Mouse (Mus musculus) hindbrain, embryonic 15.5 days (tissue): ENCODE data around the gene Iqschfp. TPM values are rescaled to one million over a fixed set of nuclear protein-coding genes. Genes with fewer than 3 reads are reported as not detected.

Experiments used
- ATAC-seq: fragments of 200-750 bp; cut with Nextera tagmentation; 2 replicates; pipeline ENCODE4 v1.8.0; 2017; ENCODE audit warnings: low read depth, moderate number of reproducible peaks, moderate TSS enrichment; ENCODE audit not compliant: low FRiP score
- H3K27ac ChIP-seq: fragments of 300-500 bp; sonication (generic); replicated peaks from 2 replicates; pipeline ENCODE4 v1.5.1; 2015; ENCODE audit warnings: mild to moderate bottlenecking, inconsistent platforms
- H3K27me3 ChIP-seq: fragments of 300-500 bp; sonication (generic); 2 replicates; pipeline ENCODE4 v1.6.1; 2015; ENCODE audit warnings: control low read depth, inconsistent platforms
- H3K36me3 ChIP-seq: fragments of 300-500 bp; sonication (generic); 2 replicates; pipeline ENCODE4 v1.6.1; 2015; ENCODE audit warnings: control low read depth, inconsistent platforms
- H3K4me1 ChIP-seq: fragments of 300-500 bp; sonication (generic); replicated peaks from 2 replicates; pipeline ENCODE4 v1.6.1; 2015; ENCODE audit warnings: control low read depth, inconsistent platforms
- H3K4me2 ChIP-seq: fragments of 300-500 bp; sonication (generic); 2 replicates; pipeline ENCODE4 v1.6.1; 2015; ENCODE audit warnings: moderate library complexity, mild to moderate bottlenecking, inconsistent platforms
- H3K4me3 ChIP-seq: fragments of 300-500 bp; sonication (generic); 2 replicates; pipeline ENCODE4 v1.5.1; 2015; ENCODE audit warnings: mild to moderate bottlenecking, inconsistent platforms
- H3K9ac ChIP-seq: fragments of 300-500 bp; sonication (generic); 2 replicates; pipeline ENCODE4 v1.6.1; 2015; ENCODE audit warnings: inconsistent platforms
- H3K9me3 ChIP-seq: fragments of 300-500 bp; sonication (generic); 2 replicates; pipeline ENCODE4 v1.6.1; 2016; ENCODE audit warnings: control low read depth, inconsistent platforms
- WGBS: fragments of 180-500 bp; shearing (Covaris S2); methylation state at CpG from one replicate; pipeline ENCODE4 v1.1.7; 2015; 5-methylcytosine and 5-hydroxymethylcytosine counted together
- polyA plus RNA-seq: library from polyadenylated mRNA; unstranded; fragments of >200 nt; fragmentation: Nextera tagmentation; extraction: Ambion mirVana; gene quantifications from 2 replicates; pipeline ENCODE4 v1.2.1, GENCODE M21; 2015

Iqschfp gene
- polyA plus RNA-seq, 1 experiment from 2014 or later: 7.3 TPM

- Histone ChIP-seq H3K9ac (no peak overlapping the region), H3K27ac (no peak overlapping the region), H3K9me3 (no peaks in the 10 kb centered on the region), H3K4me2 (no peak overlapping the region), H3K27me3 (no peaks in the 10 kb centered on the region), H3K4me3 (no peak overlapping the region), H3K36me3 (no peaks in the 10 kb centered on the region), H3K4me1 (0 out of 2 replicates have a peak, but pooled peaks cover 5% of the 10 kb centered on the region)
- WGBS: 85% methylated on average over 4 of the region's 4 CpGs
- ATAC-seq: no peak
Measured at GRCm38 (mm10) chr3:68531908-68532307, 639.9 kb downstream of the Iqschfp start.

DNA sequence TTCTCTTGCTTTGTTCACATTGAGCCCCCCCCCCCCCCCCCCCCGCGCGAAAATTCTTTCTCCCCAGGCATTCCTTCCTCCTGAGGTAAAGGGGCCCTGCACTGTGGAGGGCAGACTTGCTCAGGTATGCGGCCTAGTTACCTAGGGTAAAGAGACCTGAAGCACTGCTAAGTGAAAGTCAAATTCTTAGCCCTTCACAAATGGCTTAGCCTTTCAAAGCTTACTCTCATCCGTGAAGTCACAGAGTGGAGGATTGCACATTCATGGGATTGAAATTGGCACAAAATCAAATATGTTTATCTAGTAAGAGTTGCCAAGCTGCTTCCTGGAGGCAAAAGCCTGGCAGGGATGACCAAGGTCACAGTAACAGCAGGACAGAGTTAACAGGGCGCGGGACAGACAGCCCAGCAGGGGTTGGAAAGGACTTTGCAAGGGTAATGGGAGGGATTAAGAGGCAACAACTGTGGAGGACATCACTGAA, 642.6 kb downstream of the Iqschfp start:
- no peaks in the 10 kb centered on the region for H3K36me3 ChIP-seq

GRCm38 (mm10) chr3:68535160-68535728, 643.2 kb downstream of the Iqschfp start:
- Histone ChIP-seq H3K4me3 (no peak overlapping the region), H3K4me1 (no peaks in the 10 kb centered on the region), H3K27ac (no peak overlapping the region), H3K9me3 (no peaks in the 10 kb centered on the region), H3K9ac (no peak overlapping the region), H3K4me2 (no peak overlapping the region), H3K27me3 (no peaks in the 10 kb centered on the region), H3K36me3 (no peaks in the 10 kb centered on the region)
- WGBS: 68% methylated on average over 7 of the region's 7 CpGs
- no peak for ATAC-seq

More for the DNA sequence above, 642.6 kb downstream of the Iqschfp start:
- Histone ChIP-seq H3K4me2 (no peak overlapping the region), H3K27me3 (no peaks in the 10 kb centered on the region), H3K27ac (no peak overlapping the region), H3K4me3 (no peak overlapping the region), H3K9me3 (no peaks in the 10 kb centered on the region), H3K9ac (no peak overlapping the region), H3K4me1 (no peaks in the 10 kb centered on the region)
- 30% methylated on average over 4 of the region's 7 CpGs for WGBS
- peak; percentile 61; the same call in 1 of the 2 replicates for ATAC-seq

- Histone ChIP-seq H3K9ac (no peak overlapping the region), H3K4me2 (no peak overlapping the region), H3K4me1 (no peaks in the 10 kb centered on the region), H3K27ac (no peak overlapping the region), H3K9me3 (no peaks in the 10 kb centered on the region), H3K36me3 (no peaks in the 10 kb centered on the region), H3K4me3 (no peak overlapping the region), H3K27me3 (no peaks in the 10 kb centered on the region)
- WGBS: 50% methylated on average over 3 of the region's 3 CpGs
- no peak for ATAC-seq
Measured at GRCm38 (mm10) chr3:68536071-68536470, 644.0 kb downstream of the Iqschfp start.

GRCm38 (mm10) chr3:68541688-68542087, 649.7 kb downstream of the Iqschfp start:
- 90% methylated on average over 8 of the region's 8 CpGs for WGBS
- H3K4me3 ChIP-seq: no peak overlapping the region
- H3K4me1 ChIP-seq: peaks cover 12% of the 10 kb centered on the region
- no peak overlapping the region for H3K9ac ChIP-seq
- ATAC-seq: no peak
- no peaks in the 10 kb centered on the region for H3K9me3 ChIP-seq
- H3K27me3 ChIP-seq: no peaks in the 10 kb centered on the region
- H3K36me3 ChIP-seq: no peaks in the 10 kb centered on the region
- H3K27ac ChIP-seq: no peak overlapping the region
- H3K4me2 ChIP-seq: no peak overlapping the region

DNA sequence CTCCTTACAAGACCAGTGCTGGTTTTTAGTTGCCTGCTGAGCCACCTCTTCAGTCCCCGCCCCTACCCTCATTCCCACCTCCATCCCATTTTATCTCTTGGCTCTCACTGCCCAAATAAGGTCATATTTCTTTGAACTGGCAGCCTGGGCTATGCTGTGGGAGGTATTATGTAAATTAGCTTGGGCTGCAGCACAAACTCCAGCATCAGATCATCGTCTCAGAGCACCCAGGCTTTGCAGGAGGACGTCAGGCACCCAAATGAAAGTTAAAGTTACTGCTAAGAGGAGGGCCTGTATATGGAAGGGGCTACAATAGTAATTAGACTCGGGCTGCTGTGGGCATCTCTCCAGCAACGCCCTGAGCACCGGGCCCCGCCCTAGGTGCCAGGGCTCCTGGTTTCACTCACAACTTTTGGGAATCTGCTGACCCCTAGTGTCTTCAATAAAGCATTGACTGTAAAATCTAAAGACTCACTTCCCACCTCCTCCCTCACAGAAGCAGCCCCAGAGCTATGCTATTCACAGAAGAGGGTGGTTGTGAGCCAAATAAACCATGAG, 651.0 kb downstream of the Iqschfp start:
- Histone ChIP-seq H3K4me2 (peak overlapping the region; percentile 45), H3K4me1 (peaks cover 12% of the 10 kb centered on the region), H3K36me3 (no peaks in the 10 kb centered on the region), H3K4me3 (peak overlapping the region; percentile 20), H3K9me3 (no peaks in the 10 kb centered on the region), H3K27ac (no peak overlapping the region), H3K9ac (no peak overlapping the region), H3K27me3 (no peaks in the 10 kb centered on the region)
- 4% methylated on average over 7 of the region's 7 CpGs for WGBS
- ATAC-seq: peak; percentile 78

GRCm38 (mm10) chr3:68544811-68545210, 652.8 kb downstream of the Iqschfp start:
- H3K27ac ChIP-seq: 0 out of 2 replicates have a peak overlapping the region, but pooled peaks have one; percentile 3

GRCm38 (mm10) chr3:68545898-68546297, 653.9 kb downstream of the Iqschfp start:
- ATAC-seq: no peak
- H3K27ac ChIP-seq: no peak overlapping the region
- no peak overlapping the region for H3K4me2 ChIP-seq
- H3K9me3 ChIP-seq: no peaks in the 10 kb centered on the region
- H3K27me3 ChIP-seq: no peaks in the 10 kb centered on the region
- H3K36me3 ChIP-seq: no peaks in the 10 kb centered on the region
- peaks cover 12% of the 10 kb centered on the region for H3K4me1 ChIP-seq
- 48% methylated on average over 6 of the region's 6 CpGs for WGBS
- H3K4me3 ChIP-seq: no peak overlapping the region
- no peak overlapping the region for H3K9ac ChIP-seq

More at GRCm38 (mm10) chr3:68544811-68545210, 652.8 kb downstream of the Iqschfp start:
- peaks cover 12% of the 10 kb centered on the region for H3K4me1 ChIP-seq
- peak; percentile 47; the same call in 1 of the 2 replicates for ATAC-seq
- no peaks in the 10 kb centered on the region for H3K36me3 ChIP-seq
- WGBS: 56% methylated on average over 7 of the region's 7 CpGs
- no peak overlapping the region for H3K4me3 ChIP-seq
- no peak overlapping the region for H3K9ac ChIP-seq
- H3K4me2 ChIP-seq: no peak overlapping the region
- H3K27me3 ChIP-seq: no peaks in the 10 kb centered on the region
- no peaks in the 10 kb centered on the region for H3K9me3 ChIP-seq

DNA sequence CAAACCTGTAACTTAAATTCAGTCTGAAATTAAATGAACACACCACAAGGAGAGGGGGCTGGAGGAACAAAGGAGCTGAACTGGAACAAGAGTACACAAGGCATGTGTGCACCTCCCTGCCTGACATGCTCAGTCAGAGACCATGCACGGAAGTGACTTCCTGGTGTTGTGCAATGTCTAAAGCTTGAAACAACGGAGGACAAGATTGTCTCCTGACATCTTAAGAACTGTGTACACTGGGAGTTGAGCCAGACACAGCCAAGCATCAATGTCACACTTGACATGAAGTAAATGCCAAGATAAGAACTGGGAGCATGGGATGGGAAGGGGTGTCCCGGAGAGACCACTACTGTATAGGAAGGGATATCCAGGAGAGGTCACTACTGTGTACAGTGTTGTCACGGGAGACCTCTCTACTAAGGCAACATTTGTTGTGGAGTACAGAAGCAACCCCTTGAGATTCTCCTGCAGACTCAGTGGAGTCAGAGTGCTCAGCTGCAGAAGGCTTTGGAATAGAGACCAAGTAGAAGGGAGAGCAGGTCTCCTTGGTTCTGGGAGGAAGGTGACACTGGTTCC, 663.1 kb downstream of the Iqschfp start:
- 71% methylated on average over 4 of the region's 4 CpGs for WGBS

GRCm38 (mm10) chr3:68556891-68557290, 664.9 kb downstream of the Iqschfp start:
- Histone ChIP-seq H3K36me3 (no peaks in the 10 kb centered on the region), H3K4me2 (no peak overlapping the region), H3K9ac (no peak overlapping the region), H3K4me3 (no peak overlapping the region), H3K4me1 (peaks cover 3% of the 10 kb centered on the region; the same call in 1 of the 2 replicates), H3K27ac (no peak overlapping the region), H3K9me3 (no peaks in the 10 kb centered on the region), H3K27me3 (no peaks in the 10 kb centered on the region)
- ATAC-seq: no peak
- 92% methylated on average over 9 of the region's 9 CpGs for WGBS

More for the DNA sequence above, 663.1 kb downstream of the Iqschfp start:
- no peaks in the 10 kb centered on the region for H3K9me3 ChIP-seq
- H3K4me1 ChIP-seq: peaks cover 3% of the 10 kb centered on the region; the same call in 1 of the 2 replicates
- H3K9ac ChIP-seq: no peak overlapping the region
- peak; percentile 72; the same call in 1 of the 2 replicates for ATAC-seq
- no peak overlapping the region for H3K4me3 ChIP-seq
- H3K4me2 ChIP-seq: no peak overlapping the region
- H3K27me3 ChIP-seq: no peaks in the 10 kb centered on the region
- H3K36me3 ChIP-seq: no peaks in the 10 kb centered on the region
- H3K27ac ChIP-seq: no peak overlapping the region

DNA sequence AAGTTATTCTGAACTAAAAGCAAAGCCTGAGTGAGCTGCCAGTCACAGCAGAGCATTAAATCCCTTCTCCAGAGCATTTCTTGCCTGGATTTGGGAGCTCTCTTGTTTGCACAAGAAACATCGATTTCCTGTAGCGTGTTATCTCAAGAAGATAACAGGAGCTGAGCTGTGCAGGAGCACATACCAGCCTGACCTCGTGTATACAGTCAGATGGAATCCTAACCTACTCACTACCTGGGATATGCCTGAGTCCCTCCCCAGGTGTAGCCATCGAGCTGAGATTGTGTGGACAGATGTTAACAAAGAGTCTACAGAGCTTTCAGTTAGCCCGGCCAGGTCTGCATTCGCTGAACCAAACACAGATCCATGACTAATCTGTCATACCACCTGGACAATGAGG, 666.7 kb downstream of the Iqschfp start:
- no peak for ATAC-seq
- Histone ChIP-seq H3K36me3 (no peaks in the 10 kb centered on the region), H3K4me2 (no peak overlapping the region), H3K27ac (no peak overlapping the region), H3K9ac (no peak overlapping the region), H3K4me3 (no peak overlapping the region), H3K9me3 (no peaks in the 10 kb centered on the region), H3K4me1 (peaks cover 10% of the 10 kb centered on the region; the same call in 1 of the 2 replicates), H3K27me3 (no peaks in the 10 kb centered on the region)
- 82% methylated on average over 6 of the region's 6 CpGs for WGBS

DNA sequence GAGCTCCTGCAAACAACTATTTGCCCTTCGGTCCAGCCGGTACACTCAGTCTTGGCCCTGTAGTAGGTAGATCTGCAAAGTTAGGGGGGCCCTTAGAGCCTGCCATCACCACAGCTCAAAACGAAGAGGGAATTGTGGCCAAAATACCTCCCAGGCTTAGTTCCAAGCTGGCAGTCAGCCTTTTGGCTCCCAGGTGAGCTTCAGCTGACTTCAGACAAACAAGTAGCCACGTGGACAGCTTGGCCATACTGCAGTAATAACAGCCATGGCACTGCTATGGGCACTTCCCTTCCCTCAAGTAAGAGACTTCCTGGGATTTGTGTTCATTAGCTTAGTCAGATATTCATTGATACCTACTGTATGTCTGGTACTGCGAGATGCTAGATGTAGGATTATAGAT, 668.0 kb downstream of the Iqschfp start:
- no peaks in the 10 kb centered on the region for H3K36me3 ChIP-seq
- H3K9ac ChIP-seq: no peak overlapping the region
- H3K9me3 ChIP-seq: no peaks in the 10 kb centered on the region
- H3K4me3 ChIP-seq: no peak overlapping the region
- peaks cover 19% of the 10 kb centered on the region for H3K4me1 ChIP-seq
- no peaks in the 10 kb centered on the region for H3K27me3 ChIP-seq
- H3K4me2 ChIP-seq: no peak overlapping the region
- no peak overlapping the region for H3K27ac ChIP-seq
- WGBS: 78% methylated on average over 5 of the region's 5 CpGs
- ATAC-seq: no peak
